Mouse (Mus musculus) hindbrain, embryonic 11.5 days (tissue): Measurements from ENCODE around the gene Spg21. TPM values are rescaled to one million over a fixed set of nuclear protein-coding genes. Genes with fewer than 3 reads are reported as not detected.

Experiments
- ATAC-seq: fragments of 200-750 bp; cut with Nextera tagmentation; 2 replicates; pipeline ENCODE4 v1.8.0; 2017; ENCODE audit warnings: mild to moderate bottlenecking, moderate TSS enrichment, moderate library complexity; ENCODE audit not compliant: low FRiP score
- DNase-seq: peaks from one replicate; pipeline ENCODE4 v3.0.0-alpha.2; 2015; ENCODE audit warnings: low spot score
- H3K27ac ChIP-seq: fragments of 300-500 bp; sonication (generic); 2 replicates; pipeline ENCODE4 v1.5.1; 2014; ENCODE audit warnings: mild to moderate bottlenecking, low read depth, low read length
- H3K27me3 ChIP-seq: fragments of 300-500 bp; sonication (generic); 2 replicates; pipeline ENCODE4 v1.6.1; 2014; ENCODE audit warnings: mild to moderate bottlenecking, low read length, moderate library complexity, mixed read lengths; ENCODE audit not compliant: control insufficient read depth, insufficient read depth
- H3K36me3 ChIP-seq: fragments of 300-500 bp; sonication (generic); 2 replicates; pipeline ENCODE4 v1.6.1; 2014; ENCODE audit warnings: mild to moderate bottlenecking, low read length, moderate library complexity, mixed read lengths; ENCODE audit not compliant: control insufficient read depth, insufficient read depth
- H3K4me1 ChIP-seq: fragments of 300-500 bp; sonication (generic); replicated peaks from 2 replicates; pipeline ENCODE4 v1.6.1; 2014; ENCODE audit warnings: low read length, mixed read lengths; ENCODE audit not compliant: control insufficient read depth, insufficient read depth
- H3K4me2 ChIP-seq: fragments of 300-500 bp; sonication (generic); replicated peaks from 2 replicates; pipeline ENCODE4 v1.6.1; 2014; ENCODE audit warnings: mild to moderate bottlenecking, low read depth, low read length
- H3K4me3 ChIP-seq: fragments of 300-500 bp; sonication (generic); 2 replicates; pipeline ENCODE4 v1.5.1; 2014; ENCODE audit warnings: low read depth, low read length
- H3K9ac ChIP-seq: fragments of 300-500 bp; sonication (generic); 2 replicates; pipeline ENCODE4 v1.6.1; 2014; ENCODE audit warnings: low read depth, low read length
- H3K9me3 ChIP-seq: fragments of 300-500 bp; sonication (generic); 2 replicates; pipeline ENCODE4 v1.6.1; 2016; ENCODE audit warnings: low read length; ENCODE audit not compliant: control insufficient read depth
- WGBS: fragments of 180-500 bp; shearing (Covaris S2); extraction: QIAGEN DNeasy Blood & Tissue Kit; methylation state at CpG from one replicate; pipeline ENCODE4 v1.1.7; 2014; 5-methylcytosine and 5-hydroxymethylcytosine counted together
- polyA plus RNA-seq: library from polyadenylated mRNA; unstranded; fragments of >200 nt; fragmentation: Nextera tagmentation; extraction: Ambion mirVana; gene quantifications from 2 replicates; pipeline ENCODE4 v1.2.1, GENCODE M21; 2014

The Spg21 gene
- 131 and 137 TPM in 2 replicates for polyA plus RNA-seq

GRCm38 (mm10) chr9:65460732-65461442, at the start of gene Spg21:
TSS of gene Spg21 (plus strand) at chr9:65460947.
- Histone ChIP-seq H3K27me3 (no peaks in the 10 kb centered on the region), H3K27ac (peak within 1 kb of the TSS; percentile 81), H3K4me1 (peaks cover 7% of the 10 kb centered on the region), H3K9me3 (no peaks in the 10 kb centered on the region), H3K4me3 (peak within 1 kb of the TSS; percentile 81), H3K36me3 (no peaks in the 10 kb centered on the region), H3K9ac (peak within 1 kb of the TSS; percentile 83), H3K4me2 (peak within 1 kb of the TSS; percentile 57)
- ATAC-seq (peak; percentile 98), DNase-seq (peak; percentile 98)
- WGBS: under 1% methylated on average over 53 of the region's 53 CpGs

- H3K27me3 ChIP-seq: no peaks in the 10 kb centered on the region
- no peak overlapping the region for H3K4me3 ChIP-seq
- H3K9me3 ChIP-seq: no peaks in the 10 kb centered on the region
- ATAC-seq (no peak), DNase-seq (no peak)
- H3K9ac ChIP-seq: no peak overlapping the region
- H3K4me2 ChIP-seq: no peak overlapping the region
- WGBS: 83% methylated on average over 3 of the region's 3 CpGs
- no peaks in the 10 kb centered on the region for H3K36me3 ChIP-seq
- no peaks in the 10 kb centered on the region for H3K4me1 ChIP-seq
- no peak overlapping the region for H3K27ac ChIP-seq
Measured at GRCm38 (mm10) chr9:65411326-65411725, 49.4 kb upstream of the Spg21 start.

- H3K4me3 ChIP-seq: no peak overlapping the region
- WGBS: 48% methylated on average over 3 of the region's 3 CpGs
- no peaks in the 10 kb centered on the region for H3K27me3 ChIP-seq
- DNase-seq: no peak
- H3K36me3 ChIP-seq: no peaks in the 10 kb centered on the region
- H3K4me1 ChIP-seq: no peaks in the 10 kb centered on the region
- no peaks in the 10 kb centered on the region for H3K9me3 ChIP-seq
- no peak overlapping the region for H3K4me2 ChIP-seq
- ATAC-seq: no peak
- no peak overlapping the region for H3K27ac ChIP-seq
- H3K9ac ChIP-seq: no peak overlapping the region
Measured at GRCm38 (mm10) chr9:65417738-65418137, 43.0 kb upstream of the Spg21 start.

- WGBS: 75% methylated on average over 3 of the region's 3 CpGs
- no peak for ATAC-seq
- Histone ChIP-seq H3K4me2 (no peak overlapping the region), H3K4me1 (no peaks in the 10 kb centered on the region), H3K9me3 (no peaks in the 10 kb centered on the region), H3K36me3 (no peaks in the 10 kb centered on the region), H3K27me3 (no peaks in the 10 kb centered on the region), H3K9ac (no peak overlapping the region), H3K4me3 (no peak overlapping the region), H3K27ac (no peak overlapping the region)
- DNase-seq: no peak
Measured at GRCm38 (mm10) chr9:65419633-65420032, 41.1 kb upstream of the Spg21 start.

GRCm38 (mm10) chr9:65422760-65423501, 37.8 kb upstream of the Spg21 start, which contains the start of gene Slc51b:
TSS of gene Slc51b (minus strand) at chr9:65422955.
- Histone ChIP-seq H3K9me3 (no peaks in the 10 kb centered on the region), H3K27me3 (no peaks in the 10 kb centered on the region), H3K4me2 (no peak within 1 kb of the TSS), H3K27ac (no peak within 1 kb of the TSS), H3K4me3 (no peak within 1 kb of the TSS), H3K36me3 (no peaks in the 10 kb centered on the region), H3K9ac (no peak within 1 kb of the TSS), H3K4me1 (no peaks in the 10 kb centered on the region)
- ATAC-seq (no peak), DNase-seq (no peak)
- WGBS: 85% methylated on average over 11 of the region's 11 CpGs

DNA sequence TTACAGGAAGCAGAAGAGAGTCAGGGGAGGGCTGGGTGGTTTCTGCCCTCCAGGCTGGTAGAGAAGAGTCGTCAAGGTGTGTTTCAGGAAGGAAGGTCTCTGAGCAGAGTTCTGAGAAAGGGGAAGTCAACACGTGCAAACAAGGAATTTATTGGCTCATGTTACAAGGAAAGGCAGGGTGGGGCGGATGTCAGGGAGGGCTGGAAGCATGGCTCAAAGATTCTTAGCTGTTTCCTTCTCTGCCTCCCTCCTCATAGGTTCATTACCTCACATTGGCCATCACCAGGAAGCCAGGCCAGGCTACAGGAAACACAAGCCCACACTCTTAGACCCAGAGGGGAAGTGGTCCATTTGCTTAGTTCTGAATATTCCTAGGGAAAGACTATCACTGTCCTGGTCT, 36.4 kb upstream of the Spg21 start:
- Histone ChIP-seq H3K4me3 (no peak overlapping the region), H3K9me3 (no peaks in the 10 kb centered on the region), H3K4me2 (no peak overlapping the region), H3K36me3 (no peaks in the 10 kb centered on the region), H3K27me3 (no peaks in the 10 kb centered on the region), H3K4me1 (no peaks in the 10 kb centered on the region), H3K27ac (no peak overlapping the region), H3K9ac (no peak overlapping the region)
- ATAC-seq (no peak), DNase-seq (no peak)
- 40% methylated on average over 3 of the region's 3 CpGs for WGBS

DNA sequence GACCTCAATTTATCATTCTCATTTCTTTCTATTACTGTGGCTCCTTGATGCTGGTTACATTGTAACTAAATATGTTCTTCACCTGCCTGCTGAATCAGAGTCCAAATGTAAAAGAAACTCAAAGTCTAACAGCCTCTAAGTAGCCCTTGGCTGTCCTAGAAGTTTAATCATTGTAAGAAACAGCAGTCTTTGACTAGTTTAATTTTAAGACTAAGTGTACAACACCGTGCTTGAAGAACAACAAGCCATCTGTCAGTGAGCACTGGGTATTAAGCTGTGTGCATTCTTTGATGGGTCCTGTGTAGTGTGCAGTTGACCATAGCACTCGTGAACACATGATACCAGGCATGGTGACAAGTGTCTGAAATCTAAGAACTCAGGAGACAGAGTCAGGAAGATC, 33.2 kb upstream of the Spg21 start:
- H3K4me3 ChIP-seq: no peak overlapping the region
- WGBS: 74% methylated on average over 2 of the region's 2 CpGs
- no peaks in the 10 kb centered on the region for H3K9me3 ChIP-seq
- ATAC-seq: no peak
- no peak overlapping the region for H3K27ac ChIP-seq
- H3K9ac ChIP-seq: no peak overlapping the region
- H3K36me3 ChIP-seq: no peaks in the 10 kb centered on the region
- no peaks in the 10 kb centered on the region for H3K27me3 ChIP-seq
- no peak overlapping the region for H3K4me2 ChIP-seq
- no peak for DNase-seq
- no peaks in the 10 kb centered on the region for H3K4me1 ChIP-seq

DNA sequence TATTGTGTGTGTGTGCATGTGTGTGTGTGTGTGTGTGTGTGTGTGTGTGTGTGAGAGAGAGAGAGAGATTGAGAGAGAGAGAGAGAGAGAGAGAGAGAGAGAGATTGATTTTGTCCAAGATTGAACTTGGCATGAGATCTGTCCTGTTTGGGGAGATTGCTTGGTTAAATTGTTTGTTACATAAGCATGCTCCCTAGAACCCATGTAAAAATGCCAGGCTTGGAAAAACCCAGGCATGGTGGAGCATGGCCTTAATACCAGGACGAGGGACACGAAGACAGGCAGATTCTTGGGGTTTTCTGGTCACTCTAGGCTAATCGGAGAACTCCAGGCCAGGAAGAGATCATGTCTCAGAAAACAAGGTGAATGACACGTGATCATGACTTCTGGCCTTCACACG, 32.7 kb upstream of the Spg21 start:
- Histone ChIP-seq H3K4me1 (no peaks in the 10 kb centered on the region), H3K4me3 (no peak overlapping the region), H3K4me2 (no peak overlapping the region), H3K27ac (no peak overlapping the region), H3K27me3 (no peaks in the 10 kb centered on the region), H3K9ac (no peak overlapping the region), H3K36me3 (no peaks in the 10 kb centered on the region), H3K9me3 (no peaks in the 10 kb centered on the region)
- 82% methylated on average over 5 of the region's 5 CpGs for WGBS
- ATAC-seq: no peak
- no peak for DNase-seq

DNA sequence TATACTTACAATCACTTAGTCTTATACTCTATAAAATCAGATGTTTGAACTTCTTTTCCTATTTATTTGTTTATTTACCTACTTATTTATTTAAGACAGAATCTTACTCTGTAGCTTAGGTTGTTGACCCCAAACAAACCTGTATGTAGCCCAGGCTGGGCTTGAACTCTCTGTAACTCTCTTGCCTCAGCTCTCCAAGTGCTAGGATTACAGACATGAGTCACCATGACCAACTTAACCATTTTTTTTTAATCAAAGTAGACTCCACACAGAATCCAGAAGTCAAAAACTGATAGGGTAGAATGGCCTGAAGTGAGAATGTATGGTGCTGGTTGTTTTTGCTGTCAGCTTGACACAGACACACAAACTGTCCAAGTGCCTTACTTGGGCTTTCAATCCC, 30.3 kb upstream of the Spg21 start:
- DNase-seq (no peak), ATAC-seq (no peak)
- no peak overlapping the region for H3K9ac ChIP-seq
- H3K27ac ChIP-seq: no peak overlapping the region
- H3K36me3 ChIP-seq: no peaks in the 10 kb centered on the region
- no peaks in the 10 kb centered on the region for H3K27me3 ChIP-seq
- H3K4me1 ChIP-seq: no peaks in the 10 kb centered on the region
- no peak overlapping the region for H3K4me2 ChIP-seq
- H3K4me3 ChIP-seq: no peak overlapping the region
- H3K9me3 ChIP-seq: no peaks in the 10 kb centered on the region
